Mouse (Mus musculus): ENCODE measurements around the gene Gm39566. TPM values are rescaled to one million over a fixed set of nuclear protein-coding genes. Genes with fewer than 3 reads are reported as not detected.

The Gm39566 gene
- polyA plus RNA-seq, 1 experiment from 2014 or later = not detected

- Histone ChIP-seq H3K27ac (peak within 1 kb of the TSS; percentile 97), H3K27me3 (ENCODE audit: insufficient read depth, poor library complexity, severe bottlenecking) (peaks cover under 1% of the 10 kb centered on the region; the same call in 1 of the 2 replicates), H3K9me3 (no peaks in the 10 kb centered on the region), H3K4me3 (peak within 1 kb of the TSS; percentile 21), H3K36me3 (no peaks in the 10 kb centered on the region), H3K4me1 (replicated peaks) (peaks cover 47% of the 10 kb centered on the region)
- no peak for DNase-seq (ENCODE audit: low spot score)
- WGBS = 77% methylated on average over 1 of the region's 1 CpGs
These were observed 53.2 kb downstream of the Gm39566 start, which contains the start of gene Slc35g3 for GRCm38 (mm10) chr11:69761868-69762267. TSS of gene Slc35g3 (minus strand) at chr11:69761968.

Other genes with a start within 250 kb of the Gm39566 start
- 40.6 and 41.4 TPM in 2 replicates for gene Wrap53, start 235.0 kb downstream of the Gm39566 start, polyA plus RNA-seq (2016; fragmentation: Nextera tagmentation; extraction: Ambion mirVana)
- gene Trp53, start 234.9 kb downstream of the Gm39566 start, polyA plus RNA-seq (2016; fragmentation: Nextera tagmentation; extraction: Ambion mirVana) = 166 and 173 TPM in 2 replicates
- 7.5 and 7.8 TPM in 2 replicates for gene Atp1b2, start 209.4 kb downstream of the Gm39566 start, polyA plus RNA-seq (2016; fragmentation: Nextera tagmentation; extraction: Ambion mirVana)
- not detected in 2 replicates for gene Shbg, start 197.4 kb downstream of the Gm39566 start, polyA plus RNA-seq (2016; fragmentation: Nextera tagmentation; extraction: Ambion mirVana)
- 15.4 and 24.5 TPM in 2 replicates for gene Sat2, start 193.3 kb downstream of the Gm39566 start, polyA plus RNA-seq (2016; fragmentation: Nextera tagmentation; extraction: Ambion mirVana)
- gene Fxr2, start 182.3 kb downstream of the Gm39566 start, polyA plus RNA-seq (2016; fragmentation: Nextera tagmentation; extraction: Ambion mirVana) = 37.9 and 47.4 TPM in 2 replicates
- 0.37 TPM in 1 of 2 replicates, not detected in the other for gene Sox15, start 160.0 kb downstream of the Gm39566 start, polyA plus RNA-seq (2016; fragmentation: Nextera tagmentation; extraction: Ambion mirVana)
- 80.6 and 88.3 TPM in 2 replicates for gene Mpdu1, start 152.7 kb downstream of the Gm39566 start, polyA plus RNA-seq (2016; fragmentation: Nextera tagmentation; extraction: Ambion mirVana)
- 7.2 and 8.7 TPM in 2 replicates for gene Cd68, start 149.1 kb downstream of the Gm39566 start, polyA plus RNA-seq (2016; fragmentation: Nextera tagmentation; extraction: Ambion mirVana)
- 740 and 935 TPM in 2 replicates for gene Eif4a1, start 142.9 kb downstream of the Gm39566 start, polyA plus RNA-seq (2016; fragmentation: Nextera tagmentation; extraction: Ambion mirVana)
- gene Senp3, start 133.2 kb downstream of the Gm39566 start, polyA plus RNA-seq (2016; fragmentation: Nextera tagmentation; extraction: Ambion mirVana) = 116 and 122 TPM in 2 replicates
- 0.14 and 0.30 TPM in 2 replicates for gene Tnfsf13, start 129.5 kb downstream of the Gm39566 start, polyA plus RNA-seq (2016; fragmentation: Nextera tagmentation; extraction: Ambion mirVana)
- gene Tnfsf12, start 119.4 kb downstream of the Gm39566 start, polyA plus RNA-seq (2016; fragmentation: Nextera tagmentation; extraction: Ambion mirVana) = 2.2 and 2.3 TPM in 2 replicates
- gene Tnfsfm13, start 119.2 kb downstream of the Gm39566 start, polyA plus RNA-seq (2016; fragmentation: Nextera tagmentation; extraction: Ambion mirVana) = 0.82 and 0.85 TPM in 2 replicates
- gene Polr2a, start 56.7 kb downstream of the Gm39566 start, polyA plus RNA-seq (2016; fragmentation: Nextera tagmentation; extraction: Ambion mirVana) = 31.1 and 37.9 TPM in 2 replicates
- gene Slc35g3, start 53.3 kb downstream of the Gm39566 start, polyA plus RNA-seq (2016; fragmentation: Nextera tagmentation; extraction: Ambion mirVana) = 0.50 TPM in 1 of 2 replicates, not detected in the other
- gene Zbtb4, start 49.4 kb downstream of the Gm39566 start, polyA plus RNA-seq (2016; fragmentation: Nextera tagmentation; extraction: Ambion mirVana) = 0.80 and 1.2 TPM in 2 replicates
- gene Chrnb1, start 19.4 kb downstream of the Gm39566 start, polyA plus RNA-seq (2016; fragmentation: Nextera tagmentation; extraction: Ambion mirVana) = 1.6 and 2.2 TPM in 2 replicates
- 0.76 and 1.8 TPM in 2 replicates for gene Fgf11, start 13.4 kb downstream of the Gm39566 start, polyA plus RNA-seq (2016; fragmentation: Nextera tagmentation; extraction: Ambion mirVana)
- gene Tmem102, start 9.7 kb downstream of the Gm39566 start, polyA plus RNA-seq (2016; fragmentation: Nextera tagmentation; extraction: Ambion mirVana) = 1.3 and 1.5 TPM in 2 replicates
- not detected in 2 replicates for gene Spem2, start 3.2 kb upstream of the Gm39566 start, polyA plus RNA-seq (2016; fragmentation: Nextera tagmentation; extraction: Ambion mirVana)
- gene Spem1, start 6.9 kb upstream of the Gm39566 start, polyA plus RNA-seq (2016; fragmentation: Nextera tagmentation; extraction: Ambion mirVana) = 0.34 TPM in 1 of 2 replicates, not detected in the other
- 5.8 and 9.1 TPM in 2 replicates for gene Nlgn2, start 22.5 kb upstream of the Gm39566 start, polyA plus RNA-seq (2016; fragmentation: Nextera tagmentation; extraction: Ambion mirVana)
- gene Tmem256, start 23.2 kb upstream of the Gm39566 start, polyA plus RNA-seq (2016; fragmentation: Nextera tagmentation; extraction: Ambion mirVana) = 312 and 362 TPM in 2 replicates
- gene Plscr3, start 31.1 kb upstream of the Gm39566 start, polyA plus RNA-seq (2016; fragmentation: Nextera tagmentation; extraction: Ambion mirVana) = 85.3 and 88.7 TPM in 2 replicates
- 0.77 and 1.7 TPM in 2 replicates for gene Tnk1, start 43.4 kb upstream of the Gm39566 start, polyA plus RNA-seq (2016; fragmentation: Nextera tagmentation; extraction: Ambion mirVana)
- gene Tmem95, start 62.7 kb upstream of the Gm39566 start, polyA plus RNA-seq (2016; fragmentation: Nextera tagmentation; extraction: Ambion mirVana) = not detected in 2 replicates
- gene Kctd11, start 66.1 kb upstream of the Gm39566 start, polyA plus RNA-seq (2016; fragmentation: Nextera tagmentation; extraction: Ambion mirVana) = 5.2 and 6.8 TPM in 2 replicates
- gene Acap1, start 80.2 kb upstream of the Gm39566 start, polyA plus RNA-seq (2016; fragmentation: Nextera tagmentation; extraction: Ambion mirVana) = 1.2 and 1.4 TPM in 2 replicates
- 11.4 and 15.2 TPM in 2 replicates for gene 2810408A11Rik, start 85.7 kb upstream of the Gm39566 start, polyA plus RNA-seq (2016; fragmentation: Nextera tagmentation; extraction: Ambion mirVana)
- 12.5 and 13.4 TPM in 2 replicates for gene Neurl4, start 85.8 kb upstream of the Gm39566 start, polyA plus RNA-seq (2016; fragmentation: Nextera tagmentation; extraction: Ambion mirVana)
- gene Gps2, start 98.6 kb upstream of the Gm39566 start, polyA plus RNA-seq (2016; fragmentation: Nextera tagmentation; extraction: Ambion mirVana) = 96.8 and 105 TPM in 2 replicates
- gene Eif5a, start 106.7 kb upstream of the Gm39566 start, polyA plus RNA-seq (2016; fragmentation: Nextera tagmentation; extraction: Ambion mirVana) = 2,350 and 2,667 TPM in 2 replicates
- gene Ybx2, start 120.5 kb upstream of the Gm39566 start, polyA plus RNA-seq (2016; fragmentation: Nextera tagmentation; extraction: Ambion mirVana) = 2.8 and 2.9 TPM in 2 replicates
- 11.0 and 13.0 TPM in 2 replicates for gene Slc2a4, start 132.9 kb upstream of the Gm39566 start, polyA plus RNA-seq (2016; fragmentation: Nextera tagmentation; extraction: Ambion mirVana)
- 14.6 and 37.6 TPM in 2 replicates for gene Cldn7, start 149.5 kb upstream of the Gm39566 start, polyA plus RNA-seq (2016; fragmentation: Nextera tagmentation; extraction: Ambion mirVana)
- gene Ctdnep1, start 165.9 kb upstream of the Gm39566 start, polyA plus RNA-seq (2016; fragmentation: Nextera tagmentation; extraction: Ambion mirVana) = 22.6 and 25.7 TPM in 2 replicates
- gene Elp5, start 167.2 kb upstream of the Gm39566 start, polyA plus RNA-seq (2016; fragmentation: Nextera tagmentation; extraction: Ambion mirVana) = 156 and 167 TPM in 2 replicates
- 421 and 580 TPM in 2 replicates for gene Gabarap, start 175.8 kb upstream of the Gm39566 start, polyA plus RNA-seq (2016; fragmentation: Nextera tagmentation; extraction: Ambion mirVana)
- 93.7 and 98.1 TPM in 2 replicates for gene Phf23, start 180.5 kb upstream of the Gm39566 start, polyA plus RNA-seq (2016; fragmentation: Nextera tagmentation; extraction: Ambion mirVana)
- 50.3 and 51.8 TPM in 2 replicates for gene Dvl2, start 185.3 kb upstream of the Gm39566 start, polyA plus RNA-seq (2016; fragmentation: Nextera tagmentation; extraction: Ambion mirVana)
- 44.9 and 51.7 TPM in 2 replicates for gene Acadvl, start 200.1 kb upstream of the Gm39566 start, polyA plus RNA-seq (2016; fragmentation: Nextera tagmentation; extraction: Ambion mirVana)
- 16.4 and 19.9 TPM in 2 replicates for gene Dlg4, start 201.6 kb upstream of the Gm39566 start, polyA plus RNA-seq (2016; fragmentation: Nextera tagmentation; extraction: Ambion mirVana)
- gene Asgr1, start 238.8 kb upstream of the Gm39566 start, polyA plus RNA-seq (2016; fragmentation: Nextera tagmentation; extraction: Ambion mirVana) = 0.68 and 1.3 TPM in 2 replicates

Measured in hindbrain, embryonic 10.5 days (tissue).